8 mouse cellular contexts compared by ENCODE assay signal in the genomic region with DNA sequence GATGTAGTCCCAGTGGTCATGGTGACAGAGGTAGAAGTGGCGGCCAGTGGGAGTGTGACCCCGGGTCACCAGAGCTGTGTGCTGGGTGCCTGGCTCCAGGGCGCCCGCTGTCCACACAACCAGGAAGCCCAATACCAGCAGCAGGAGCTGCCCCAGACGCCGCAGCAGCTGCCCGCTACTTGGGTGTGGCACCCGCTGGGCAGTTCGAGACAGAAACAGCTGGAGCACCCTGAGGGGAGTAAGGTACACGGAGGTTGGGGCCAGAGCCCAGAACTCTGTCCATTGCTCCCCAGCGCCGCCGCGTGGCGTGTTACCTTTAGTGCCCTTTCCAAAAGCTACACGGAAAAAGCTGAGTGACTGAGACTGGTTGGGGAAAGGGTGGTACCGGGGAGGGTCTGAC. TPM values are rescaled to one million over a fixed set of nuclear protein-coding genes. Genes with fewer than 3 reads are reported as not detected.
DNase-seq lines count a peak whose midpoint lies in the region; ATAC-seq and TF ChIP-seq lines count a peak whose summit lies in the region.

No protein-coding gene starts in this region.

- H3K9me3 ChIP-seq in intestine, embryonic 16.5 days (ENCODE audit: control insufficient read depth, low read length) = no peaks in the 10 kb centered on the region
- H3K9me3 ChIP-seq in lung, postnatal 0 days (ENCODE audit: low read length) = no peaks in the 10 kb centered on the region

- H3K27me3 ChIP-seq in testis, adult 2 months (ENCODE audit: control insufficient read depth, insufficient read depth, low read length) = no peaks in the 10 kb centered on the region
- no peaks in the 10 kb centered on the region for H3K27me3 ChIP-seq in intestine, embryonic 16.5 days (replicated peaks; ENCODE audit: control insufficient read depth, insufficient read depth, low read length)
- H3K27me3 ChIP-seq in lung, postnatal 0 days (replicated peaks; ENCODE audit: insufficient read depth, low read length) = no peaks in the 10 kb centered on the region

- peak; percentile 58 for ATAC-seq in intestine, embryonic 16.5 days
- ATAC-seq in lung, postnatal 0 days = peak; percentile 40

- DNase-seq in testis, postnatal 14 days (ENCODE audit: low spot score) = no peak
- peak; percentile 55 for DNase-seq in c-Kit-positive CD71-positive TER-119-positive erythroid progenitor cells, embryonic 14.5 days (ENCODE audit: low spot score)
- peak; percentile 72 for DNase-seq in lung, postnatal 0 days (ENCODE audit: low spot score)
- DNase-seq in thymus, postnatal 0 days (ENCODE audit: low spot score) = peak; percentile 51
- DNase-seq in layer of hippocampus, adult 11-12 months (ENCODE audit: low spot score) = no peak
- DNase-seq in layer of hippocampus, postnatal 36 days = no peak

- WGBS in intestine, embryonic 16.5 days = 22% methylated on average over 17 of the region's 17 CpGs
- WGBS in lung, postnatal 0 days = 25% methylated on average over 17 of the region's 17 CpGs

- H3K4me1 ChIP-seq in testis, adult 2 months (ENCODE audit: control insufficient read depth, insufficient read depth, low read length) = peaks cover 8% of the 10 kb centered on the region
- H3K4me1 ChIP-seq in intestine, embryonic 16.5 days (ENCODE audit: control insufficient read depth, insufficient read depth, low read length) = peaks cover 12% of the 10 kb centered on the region
- H3K4me1 ChIP-seq in lung, postnatal 0 days (ENCODE audit: insufficient read depth, low read depth, low read length) = no peaks in the 10 kb centered on the region

- H3K4me3 ChIP-seq in testis, adult 2 months (ENCODE audit: control insufficient read depth, low read depth, low read length) = no peak overlapping the region; the same call in 1 of the 2 replicates
- no peak overlapping the region for H3K4me3 ChIP-seq in intestine, embryonic 16.5 days (ENCODE audit: low read length)
- no peak overlapping the region for H3K4me3 ChIP-seq in lung, postnatal 0 days (ENCODE audit: low read depth, low read length)

- 0 out of 2 replicates have a peak overlapping the region, but pooled peaks have one; percentile 27 for H3K4me2 ChIP-seq in intestine, embryonic 16.5 days (ENCODE audit: low read depth, low read length)
- H3K4me2 ChIP-seq in lung, postnatal 0 days (replicated peaks; ENCODE audit: low read depth, low read length) = peak overlapping the region; percentile 46

- H3K36me3 ChIP-seq in testis, adult 2 months (ENCODE audit: control insufficient read depth, insufficient read depth, low read length) = no peaks in the 10 kb centered on the region
- no peaks in the 10 kb centered on the region for H3K36me3 ChIP-seq in intestine, embryonic 16.5 days (ENCODE audit: control insufficient read depth, insufficient read depth, low read length)
- no peaks in the 10 kb centered on the region for H3K36me3 ChIP-seq in lung, postnatal 0 days (ENCODE audit: insufficient read depth, low read length)

- peak overlapping the region; percentile 10; the same call in 1 of the 2 replicates for H3K9ac ChIP-seq in intestine, embryonic 16.5 days (ENCODE audit: low read depth, low read length)
- H3K9ac ChIP-seq in lung, postnatal 0 days (replicated peaks; ENCODE audit: low read depth) = no peak overlapping the region; the same call in 1 of the 2 replicates

- TF ChIP-seq POLR2A in testis, adult 2 months (IDR thresholded peaks at IDR 0.05; ENCODE audit: control insufficient read depth, low read depth, low read length) = no peak

- TF ChIP-seq CTCF in testis, adult 2 months (IDR thresholded peaks at IDR 0.05; ENCODE audit: control insufficient read depth, insufficient read depth, insufficient replicate concordance, low read depth, low read length) = peak; percentile 53; the same call in 1 of the 2 replicates
- peak; percentile 70 for TF ChIP-seq CTCF in lung, postnatal 0 days (IDR thresholded peaks at IDR 0.05)

- H3K27ac ChIP-seq in testis, adult 2 months (ENCODE audit: control insufficient read depth, insufficient read depth, low read depth, low read length) = no peak overlapping the region
- H3K27ac ChIP-seq in intestine, embryonic 16.5 days (ENCODE audit: low read length) = no peak overlapping the region
- H3K27ac ChIP-seq in lung, postnatal 0 days (ENCODE audit: low read length) = no peak overlapping the region

- TF ChIP-seq EP300 in lung, postnatal 0 days (IDR thresholded peaks at IDR 0.05) = no peak

RNA-seq across cellular contexts. Expression of gene Gpr179, which starts 8.3 kb away (rescaled TPM):
- 0.95 and 0.97 TPM in 2 replicates for polyA plus RNA-seq in testis, adult 2 months (2012; rRNA removed)
- polyA plus RNA-seq in intestine, embryonic 16.5 days (2015; fragmentation: Nextera tagmentation; extraction: Ambion mirVana) = 0.11 and 0.13 TPM in 2 replicates
- 0.23 and 0.24 TPM in 2 replicates for polyA plus RNA-seq in lung, postnatal 0 days (2015; fragmentation: Nextera tagmentation; extraction: Ambion mirVana)
- 0.27 and 0.38 TPM in 2 replicates for polyA plus RNA-seq in thymus, postnatal 0 days (2015; fragmentation: Nextera tagmentation; extraction: Ambion mirVana)
- total RNA-seq in layer of hippocampus, postnatal 36 days (2021) = under 1 TPM; 0.23 to 0.30 TPM

RNA-seq across cellular contexts. Expression of gene Socs7, which starts 18.7 kb away (rescaled TPM):
- 90.3 and 96.2 TPM in 2 replicates for polyA plus RNA-seq in testis, adult 2 months (2012; rRNA removed)
- 1.8 and 2.1 TPM in 2 replicates for polyA plus RNA-seq in intestine, embryonic 16.5 days (2015; fragmentation: Nextera tagmentation; extraction: Ambion mirVana)
- polyA plus RNA-seq in lung, postnatal 0 days (2015; fragmentation: Nextera tagmentation; extraction: Ambion mirVana) = 2.4 and 2.5 TPM in 2 replicates
- 3.1 and 3.7 TPM in 2 replicates for polyA plus RNA-seq in thymus, postnatal 0 days (2015; fragmentation: Nextera tagmentation; extraction: Ambion mirVana)
- 10 to 100 TPM; 83.8 to 83.9 TPM for total RNA-seq in layer of hippocampus, postnatal 36 days (2021)

RNA-seq across cellular contexts. Expression of gene Mrpl45, which starts 28.1 kb away (rescaled TPM):
- polyA plus RNA-seq in testis, adult 2 months (2012; rRNA removed) = 8.7 and 9.0 TPM in 2 replicates
- 65.0 and 65.4 TPM in 2 replicates for polyA plus RNA-seq in intestine, embryonic 16.5 days (2015; fragmentation: Nextera tagmentation; extraction: Ambion mirVana)
- 19.2 and 22.4 TPM in 2 replicates for polyA plus RNA-seq in lung, postnatal 0 days (2015; fragmentation: Nextera tagmentation; extraction: Ambion mirVana)
- polyA plus RNA-seq in thymus, postnatal 0 days (2015; fragmentation: Nextera tagmentation; extraction: Ambion mirVana) = 40.8 and 41.0 TPM in 2 replicates
- 10 to 100 TPM; 26.8 to 27.4 TPM for total RNA-seq in layer of hippocampus, postnatal 36 days (2021)

Comparison
In these comparisons a context has a peak if more than half of its experiments do, and no peak if none do; other contexts are left out.
1. DNase-seq: peak in c-Kit-positive CD71-positive TER-119-positive erythroid progenitor cells, embryonic 14.5 days (single experiment), lung, postnatal 0 days (single experiment) and thymus, postnatal 0 days (single experiment); none in testis, postnatal 14 days (single experiment), layer of hippocampus, adult 11-12 months (single experiment) and layer of hippocampus, postnatal 36 days (0 of 2).
2. RNA of gene Socs7, which starts 18.7 kb away (polyA plus RNA-seq): 90.3 to 96.2 TPM in testis, adult 2 months; 3.1 to 3.7 TPM in thymus, postnatal 0 days, 2.4 to 2.5 TPM in lung, postnatal 0 days and 1.8 to 2.1 TPM in intestine, embryonic 16.5 days; every median in the first group is over 10 times any median in the second.